ENCODE assay signal across 7 mouse cellular contexts in the genomic region with DNA sequence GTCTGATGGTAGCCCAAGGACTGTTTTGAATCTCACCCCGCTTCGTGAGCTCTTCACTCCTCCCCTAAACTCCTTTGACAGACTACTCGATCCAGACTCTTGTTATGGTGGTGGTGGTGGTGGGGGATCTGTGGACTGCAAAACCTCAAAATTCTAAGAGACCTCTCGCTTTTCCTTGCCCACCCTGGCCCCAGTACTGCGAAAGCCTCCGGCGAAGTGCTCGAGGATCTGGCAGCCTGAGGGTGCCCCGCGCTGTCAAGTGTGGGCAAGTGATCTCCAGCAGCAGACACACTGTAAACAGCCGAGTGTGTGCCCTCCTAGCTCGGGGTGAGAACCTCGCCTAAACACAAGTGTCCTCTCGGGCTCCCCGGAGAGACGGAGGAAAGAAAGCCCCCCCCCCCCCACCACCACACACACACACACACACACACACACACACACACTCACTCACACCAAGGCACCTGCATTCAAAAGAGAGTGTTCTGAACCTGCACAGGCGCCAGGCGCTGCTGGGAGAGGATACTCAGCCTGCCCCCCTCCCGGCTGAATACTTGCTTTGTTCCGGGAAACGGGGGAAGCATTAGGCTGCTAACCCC. TPM values are rescaled to one million over a fixed set of nuclear protein-coding genes. Genes with fewer than 3 reads are reported as not detected.
A peak's percentile ranks its signal among the peaks of the same experiment; 100 is the strongest.
DNase-seq lines count a peak whose midpoint lies in the region; ATAC-seq and TF ChIP-seq lines count a peak whose summit lies in the region.

No protein-coding gene starts in this region.

- H3K27me3 ChIP-seq in C2C12 (ENCODE audit: control insufficient read depth, insufficient read depth, insufficient read length) (no peaks in the 10 kb centered on the region), CH12.LX (replicated peaks) (no peaks in the 10 kb centered on the region)
- peaks cover 20% of the 10 kb centered on the region; the same call in 1 of the 2 replicates for H3K27me3 ChIP-seq in heart, postnatal 0 days (ENCODE audit: control insufficient read depth, insufficient read depth, low read length)
- H3K27me3 ChIP-seq in midbrain, embryonic 11.5 days (ENCODE audit: control insufficient read depth, insufficient read depth, low read length), result peaks cover 83% of the 10 kb centered on the region

- H3K79me3 ChIP-seq in C2C12 (ENCODE audit: low read depth), result no peaks in the 10 kb centered on the region

- in situ Hi-C loops in CH12.LX (cut with MboI; ENCODE audit: low pct_ligation_motif_present, low pct_unique_long_range_greater_than_20kb, low sequenced_read_pairs), result loop anchor here (10.0 kb wide), 1 partner anchor 119 kb away; no protein-coding TSS in a partner anchor

- TF ChIP-seq RAD21 in CH12.LX (IDR thresholded peaks at IDR 0.05; ENCODE audit: low read depth, low read length), result no peak

- TF ChIP-seq CTCF in C2C12 (IDR thresholded peaks at IDR 0.05; ENCODE audit: control insufficient read depth, insufficient read depth, insufficient read length) (no peak), CH12.LX (conservative IDR thresholded peaks at IDR 0.05 in 1 of 2, IDR thresholded peaks at IDR 0.05 in 1 of 2; ENCODE audit: low read depth in 2 of 2, low read length in 2 of 2) (no peak)
- no peak for TF ChIP-seq CTCF in heart, postnatal 0 days (IDR thresholded peaks at IDR 0.05; ENCODE audit: low read depth)

- H3K27ac ChIP-seq in CH12.LX (ENCODE audit: insufficient read depth, low read depth), result peak overlapping the region; percentile 98
- H3K27ac ChIP-seq in heart, postnatal 0 days (ENCODE audit: low read depth), result peak overlapping the region; percentile 88
- H3K27ac ChIP-seq in midbrain, embryonic 11.5 days (ENCODE audit: low read depth, low read length), result no peak overlapping the region; the same call in 1 of the 2 replicates

- TF ChIP-seq POLR2A in CH12.LX (IDR thresholded peaks at IDR 0.05; ENCODE audit: low read depth, low read length), result no peak

- no peak for DNase-seq in CH12.LX (ENCODE audit: extremely low read depth)
- no peak for DNase-seq in heart, postnatal 0 days (ENCODE audit: low spot score)
- DNase-seq in midbrain, embryonic 11.5 days (ENCODE audit: low spot score, missing footprints), result peak; percentile 92
- no peak for DNase-seq in frontal cortex, postnatal 36 days (ENCODE audit: low spot score in 2 of 2)
- no peak for DNase-seq in cerebellum, postnatal 25 days
- no peak for DNase-seq in right cerebral cortex, adult 18-20 months

- H3K9me3 ChIP-seq in CH12.LX (replicated peaks; ENCODE audit: low read length), result no peaks in the 10 kb centered on the region
- H3K9me3 ChIP-seq in heart, postnatal 0 days (replicated peaks; ENCODE audit: control insufficient read depth, low read length), result no peaks in the 10 kb centered on the region
- no peaks in the 10 kb centered on the region for H3K9me3 ChIP-seq in midbrain, embryonic 11.5 days (ENCODE audit: control insufficient read depth, low read length)

- peak overlapping the region; percentile 55 for H3K4me2 ChIP-seq in CH12.LX (ENCODE audit: insufficient read depth, low read depth, poor library complexity, severe bottlenecking)
- H3K4me2 ChIP-seq in heart, postnatal 0 days (ENCODE audit: low read depth, low read length), result peak overlapping the region; percentile 82
- peak overlapping the region; percentile 59 for H3K4me2 ChIP-seq in midbrain, embryonic 11.5 days

- no peaks in the 10 kb centered on the region for H3K36me3 ChIP-seq in C2C12 (ENCODE audit: control insufficient read depth, insufficient read depth)
- no peaks in the 10 kb centered on the region for H3K36me3 ChIP-seq in CH12.LX (replicated peaks in 1 of 2; ENCODE audit: control insufficient read depth in 1 of 2, insufficient read depth in 1 of 2, low read length in 1 of 2)
- H3K36me3 ChIP-seq in heart, postnatal 0 days (replicated peaks; ENCODE audit: control insufficient read depth, insufficient read depth, low read length), result no peaks in the 10 kb centered on the region
- H3K36me3 ChIP-seq in midbrain, embryonic 11.5 days (ENCODE audit: control insufficient read depth, insufficient read depth, low read length), result no peaks in the 10 kb centered on the region

- peak overlapping the region; percentile 70 for H3K9ac ChIP-seq in CH12.LX (ENCODE audit: insufficient read depth, low read depth)
- peak overlapping the region; percentile 59 for H3K9ac ChIP-seq in heart, postnatal 0 days (replicated peaks; ENCODE audit: low read depth, low read length)
- H3K9ac ChIP-seq in midbrain, embryonic 11.5 days (ENCODE audit: low read length), result no peak overlapping the region

- no peak for ATAC-seq in heart, postnatal 0 days (ENCODE audit: insufficient read depth, low read depth)
- no peak for ATAC-seq in midbrain, embryonic 11.5 days (ENCODE audit: low FRiP score)

- H3K79me2 ChIP-seq in C2C12 (ENCODE audit: control insufficient read depth, insufficient read depth) (no peaks in the 10 kb centered on the region), CH12.LX (replicated peaks; ENCODE audit: control insufficient read depth, extremely low read depth, insufficient read depth, poor library complexity, severe bottlenecking) (no peaks in the 10 kb centered on the region)

- 6% methylated on average over 21 of the region's 21 CpGs for WGBS in heart, postnatal 0 days
- WGBS in midbrain, embryonic 11.5 days, result 6% methylated on average over 21 of the region's 21 CpGs

- H3K4me3 ChIP-seq in C2C12 (ENCODE audit: insufficient read depth, poor library complexity, severe bottlenecking) (no peak overlapping the region), CH12.LX (replicated peaks in 1 of 3; ENCODE audit: low read depth in 2 of 3, low read length in 2 of 3, poor library complexity in 1 of 3) (peak overlapping the region; percentile 37 to 54 (median 44))
- H3K4me3 ChIP-seq in heart, postnatal 0 days (ENCODE audit: low read depth, low read length), result peak overlapping the region; percentile 53
- peak overlapping the region; percentile 20; the same call in 1 of the 2 replicates for H3K4me3 ChIP-seq in midbrain, embryonic 11.5 days (ENCODE audit: low read depth, low read length)

- TF ChIP-seq EP300 in CH12.LX (IDR thresholded peaks at IDR 0.05; ENCODE audit: low read length), result no peak
- TF ChIP-seq EP300 in heart, postnatal 0 days (IDR thresholded peaks at IDR 0.05; ENCODE audit: low read depth), result no peak

- H3K4me1 ChIP-seq in CH12.LX (ENCODE audit: control insufficient read depth in 1 of 2, insufficient read depth in 2 of 2), result peaks cover 17 to 47% of the 10 kb centered on the region in 2 experiments
- H3K4me1 ChIP-seq in heart, postnatal 0 days (ENCODE audit: control insufficient read depth, insufficient read depth), result peaks cover 3% of the 10 kb centered on the region; the same call in 1 of the 2 replicates
- peaks cover 31% of the 10 kb centered on the region for H3K4me1 ChIP-seq in midbrain, embryonic 11.5 days (ENCODE audit: control insufficient read depth, insufficient read depth, low read length)

- H3ac ChIP-seq in C2C12 (ENCODE audit: control insufficient read depth, insufficient read length, low read depth), result peak overlapping the region; percentile 57

- dilution Hi-C loops in CH12.LX (cut with MboI; ENCODE audit: extremely low pct_ligation_motif_present, extremely low pct_unique_long_range_greater_than_20kb, low sequenced_read_pairs), result no loop called here

TF ChIP-seq in C2C12, 6 proteins besides CTCF, POLR2A, EP300 and RAD21:
- TF ChIP-seq MYOD1 (IDR thresholded peaks at IDR 0.05; ENCODE audit: control insufficient read depth, insufficient read length, low read depth) (no peak), USF1 (IDR thresholded peaks at IDR 0.05; ENCODE audit: low read depth) (no peak), MYOG (IDR thresholded peaks at IDR 0.05; ENCODE audit: control insufficient read depth, extremely low read depth, insufficient read length) (no peak), CEBPB (IDR thresholded peaks at IDR 0.05; ENCODE audit: low read depth) (no peak), MAX (IDR thresholded peaks at IDR 0.05) (no peak), FOSL1 (IDR thresholded peaks at IDR 0.05; ENCODE audit: insufficient read depth, low read length, poor library complexity, severe bottlenecking) (no peak)
TF ChIP-seq in C2C12: peak in this region for 0.

TF ChIP-seq in CH12.LX, 34 proteins besides CTCF, POLR2A, EP300 and RAD21:
- TF ChIP-seq UBTF (IDR thresholded peaks at IDR 0.05; ENCODE audit: low read depth, low read length) (no peak; the same call in 1 of the 2 replicates), PAX5 (IDR thresholded peaks at IDR 0.05; ENCODE audit: low read length) (no peak), MAZ (IDR thresholded peaks at IDR 0.05; ENCODE audit: low read depth, low read length) (no peak), USF2 (conservative IDR thresholded peaks at IDR 0.05; ENCODE audit: low read depth, low read length) (no peak)

RNA-seq across cellular contexts. Expression of gene Bcor, which starts 26.2 kb away (rescaled TPM):
- polyA plus RNA-seq in C2C12 (2012; fragmentation: generic; extraction: Trizol) (15.2 TPM), CH12.LX (2012; ENCODE audit: insufficient read length, low read depth) (29.6 and 33.8 TPM in 2 replicates)
- total RNA-seq in CH12.LX (2012; rRNA removed) (40.0 and 41.1 TPM in 2 replicates), CH12.LX (2014; rRNA removed) (14.3 and 14.6 TPM in 2 replicates)
- 25.7 and 35.5 TPM in 2 replicates for total RNA-seq in heart, postnatal 0 days (2014; rRNA removed; ENCODE audit: low replicate concordance)
- 8.9 and 10.1 TPM in 2 replicates for polyA plus RNA-seq in heart, postnatal 0 days (2015; fragmentation: Nextera tagmentation; extraction: Ambion mirVana)
- 26.3 and 27.7 TPM in 2 replicates for polyA plus RNA-seq in midbrain, embryonic 11.5 days (2014; fragmentation: Nextera tagmentation; extraction: Ambion mirVana)
